Mouse (Mus musculus): ENCODE measurements at regions not wholly inside any gene's neighbourhood (a gene's known extent, or its start where the extent isn't known, plus 50 kb on each side); places are given as distances from the start of the nearest gene placed in this dataset.

GRCm38 (mm10) chr8:127890729-127891128 is 467.7 kb upstream of the Nrp1 start:
- TF ChIP-seq USF1 (IDR thresholded peaks at IDR 0.05; ENCODE audit: low read depth) (no peak), TCF12 (IDR thresholded peaks at IDR 0.05; ENCODE audit: insufficient read depth, poor library complexity, severe bottlenecking) (no peak), POLR2A (IDR thresholded peaks at IDR 0.05; ENCODE audit: insufficient read length, low read depth) (no peak), REST (IDR thresholded peaks at IDR 0.05; ENCODE audit: insufficient read depth, insufficient read length) (no peak), CEBPB (IDR thresholded peaks at IDR 0.05; ENCODE audit: insufficient read depth, poor library complexity, severe bottlenecking) (no peak), SRF (IDR thresholded peaks at IDR 0.05; ENCODE audit: control insufficient read depth, insufficient read length, low read depth) (no peak), MYOG (IDR thresholded peaks at IDR 0.05; ENCODE audit: control insufficient read depth in 1 of 3, insufficient read depth in 1 of 3, insufficient read length in 2 of 3, low read depth in 2 of 3) (no peak)

All from myocyte (in vitro differentiated cells).